Mouse (Mus musculus): ENCODE data around the gene Gjc2. TPM values are rescaled to one million over a fixed set of nuclear protein-coding genes. Genes with fewer than 3 reads are reported as not detected.

The Gjc2 gene
- 1.1 and 1.7 TPM in 2 replicates for polyA plus RNA-seq (2012; rRNA removed; ENCODE audit: low replicate concordance)

GRCm38 (mm10) chr11:59182864-59183331 lies at the start of gene Gjc2:
Gene Gjc2, minus strand, starts transcription at chr11:59183213.

GRCm38 (mm10) chr11:59228122-59228953 lies 45.3 kb upstream of the Gjc2 start, which contains the start of gene Arf1:
Gene Arf1, minus strand, starts transcription at chr11:59228270.

DNA sequence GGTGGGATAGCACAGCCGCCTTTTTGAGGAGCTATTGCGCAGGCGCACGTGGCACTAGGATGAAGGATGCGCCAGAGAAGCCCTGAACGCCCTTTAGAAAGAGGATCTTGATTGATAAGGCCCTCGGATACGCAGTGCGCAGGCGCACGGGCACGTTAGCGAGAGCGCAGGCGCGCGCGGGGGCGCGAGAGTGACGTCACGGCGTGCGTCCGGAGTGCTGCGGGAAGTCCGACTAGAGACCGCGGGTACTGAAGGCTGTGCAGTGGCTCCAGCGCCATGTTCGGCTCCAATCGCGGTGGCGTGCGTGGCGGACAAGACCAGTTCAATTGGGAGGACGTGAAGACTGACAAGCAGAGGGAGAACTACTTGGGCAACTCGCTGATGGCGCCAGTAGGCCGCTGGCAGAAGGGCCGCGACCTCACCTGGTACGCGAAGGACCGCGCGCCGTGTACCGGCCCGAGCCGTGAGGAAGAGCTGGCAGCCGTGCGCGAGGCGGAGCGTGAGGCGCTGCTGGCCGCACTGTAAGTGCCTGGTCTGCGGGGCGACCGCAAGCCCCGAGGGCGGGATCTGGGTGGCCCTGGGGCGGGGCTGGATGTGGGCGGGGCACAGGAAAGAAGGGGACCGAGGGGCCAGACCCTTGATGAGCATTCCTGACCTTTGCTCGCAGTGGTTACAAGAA lies 25.3 kb upstream of the Gjc2 start, which contains the start of gene 2310033P09Rik:
Gene 2310033P09Rik (plus strand): TSS at position 169 of the 679 bp plus-strand sequence.

GRCm38 (mm10) chr11:59202081-59202995 lies 19.3 kb upstream of the Gjc2 start, which contains the start of gene Mrpl55:
Gene Mrpl55, plus strand, starts transcription at chr11:59202486.

DNA sequence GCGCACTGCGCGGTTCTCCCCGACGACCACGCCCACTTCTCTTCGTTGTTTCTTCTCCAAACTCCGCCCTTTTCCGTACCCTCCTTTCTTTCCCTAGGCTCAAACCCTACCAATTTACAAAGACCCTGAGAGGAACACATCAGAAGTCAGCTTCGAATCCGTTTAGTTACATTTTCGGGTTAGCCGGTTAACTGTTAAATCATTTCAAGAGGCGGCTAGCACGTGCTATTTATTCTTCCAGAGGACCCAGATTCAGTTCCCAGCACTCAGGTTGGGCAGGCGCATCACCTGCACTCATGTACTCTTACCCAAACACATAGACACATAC lies 9.0 kb upstream of the Gjc2 start, which contains the start of gene Guk1:
Gene Guk1 (minus strand): TSS at position 154 of the 328 bp plus-strand sequence.

GRCm38 (mm10) chr11:59163255-59164236 lies 19.5 kb downstream of the Gjc2 start, which contains the start of gene Iba57:
Gene Iba57, minus strand, starts transcription at chr11:59163739.

DNA sequence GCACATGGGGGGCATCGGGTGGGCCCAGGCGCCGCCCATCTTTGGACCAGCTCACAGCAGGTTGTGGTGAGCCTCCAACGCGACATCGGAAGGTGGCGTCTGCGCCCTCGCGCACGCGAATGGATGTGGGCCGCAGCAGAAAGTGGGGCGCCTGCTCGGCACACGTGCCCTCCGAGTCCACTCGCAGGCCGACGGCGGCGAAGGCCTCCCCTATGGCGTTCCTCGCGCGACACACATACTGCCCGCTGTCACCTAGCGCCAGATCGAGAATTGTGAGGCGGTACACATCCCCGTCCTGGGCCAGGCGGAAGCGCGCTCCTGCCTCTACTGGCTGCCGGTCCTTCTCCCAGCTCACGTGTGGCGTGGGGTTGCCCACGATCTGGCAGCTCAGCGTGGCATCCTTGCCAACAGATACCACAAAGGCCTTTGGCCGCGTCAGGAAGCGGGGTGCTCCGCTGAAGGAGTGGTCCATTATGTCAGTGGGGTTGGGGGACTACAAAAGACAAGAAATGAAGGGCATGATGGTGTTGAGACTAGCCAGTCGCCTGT lies 47.0 kb downstream of the Gjc2 start, which contains the start of gene Obscn:
Gene Obscn (minus strand): TSS at position 499 of the 549 bp plus-strand sequence.

Other genes with a start within 250 kb of the Gjc2 start
- gene Rnf187, start 244.3 kb downstream of the Gjc2 start, polyA plus RNA-seq (2012; rRNA removed; ENCODE audit: low replicate concordance): 207 and 342 TPM in 2 replicates
- gene Hist3h2ba, start 234.3 kb downstream of the Gjc2 start, polyA plus RNA-seq (2012; rRNA removed; ENCODE audit: low replicate concordance): 2.9 and 6.0 TPM in 2 replicates
- 15.2 and 22.0 TPM in 2 replicates for gene Hist3h2a, start 228.5 kb downstream of the Gjc2 start, polyA plus RNA-seq (2012; rRNA removed; ENCODE audit: low replicate concordance)
- gene Trim17, start 228.5 kb downstream of the Gjc2 start, polyA plus RNA-seq (2012; rRNA removed; ENCODE audit: low replicate concordance): 0.23 and 0.53 TPM in 2 replicates
- 25.9 and 52.2 TPM in 2 replicates for gene Trim11, start 205.1 kb downstream of the Gjc2 start, polyA plus RNA-seq (2012; rRNA removed; ENCODE audit: low replicate concordance)
- gene Obscn, start 46.8 kb downstream of the Gjc2 start, polyA plus RNA-seq (2012; rRNA removed; ENCODE audit: low replicate concordance): 1.3 and 104 TPM in 2 replicates
- 5.2 and 6.4 TPM in 2 replicates for gene Iba57, start 19.5 kb downstream of the Gjc2 start, polyA plus RNA-seq (2012; rRNA removed; ENCODE audit: low replicate concordance)
- 67.8 and 99.7 TPM in 2 replicates for gene Guk1, start 9.0 kb upstream of the Gjc2 start, polyA plus RNA-seq (2012; rRNA removed; ENCODE audit: low replicate concordance)
- 50.8 and 54.3 TPM in 2 replicates for gene Mrpl55, start 19.3 kb upstream of the Gjc2 start, polyA plus RNA-seq (2012; rRNA removed; ENCODE audit: low replicate concordance)
- 16.8 and 18.6 TPM in 2 replicates for gene 2310033P09Rik, start 25.1 kb upstream of the Gjc2 start, polyA plus RNA-seq (2012; rRNA removed; ENCODE audit: low replicate concordance)
- 417 and 451 TPM in 2 replicates for gene Arf1, start 45.1 kb upstream of the Gjc2 start, polyA plus RNA-seq (2012; rRNA removed; ENCODE audit: low replicate concordance)
- gene Wnt3a, start 107.5 kb upstream of the Gjc2 start, polyA plus RNA-seq (2012; rRNA removed; ENCODE audit: low replicate concordance): not detected in 2 replicates
- gene Wnt9a, start 123.7 kb upstream of the Gjc2 start, polyA plus RNA-seq (2012; rRNA removed; ENCODE audit: low replicate concordance): 6.2 and 6.4 TPM in 2 replicates
- gene Prss38, start 192.4 kb upstream of the Gjc2 start, polyA plus RNA-seq (2012; rRNA removed; ENCODE audit: low replicate concordance): not detected in 2 replicates